Mouse (Mus musculus) splenic B cell, adult 2 months (primary cell): ENCODE measurements around the gene Gm47955.
A peak's percentile ranks its signal among the peaks of the same experiment; 100 is the strongest.
"Not testable (repeated sequence)": the region's sequence is repeated elsewhere in the genome, so short reads cannot be mapped to it uniquely, and the experiment has no call there.

Experiments used
- DNase-seq: peaks from one replicate; pipeline ENCODE4 v3.0.0-alpha.2; 2011; ENCODE audit warnings: low read depth, low spot score
- H3K27me3 ChIP-seq: 2 replicates; pipeline ENCODE4 v1.6.1; 2012; ENCODE audit warnings: mild to moderate bottlenecking, low read length, moderate library complexity, mixed read lengths; ENCODE audit not compliant: control insufficient read depth, poor library complexity, insufficient read depth, severe bottlenecking
- H3K36me3 ChIP-seq: 2 replicates; pipeline ENCODE4 v1.6.1; 2012; ENCODE audit warnings: mild to moderate bottlenecking, low read length, moderate library complexity, mixed read lengths; ENCODE audit not compliant: control insufficient read depth, poor library complexity, insufficient read depth, severe bottlenecking

Gm47955 gene

DNA sequence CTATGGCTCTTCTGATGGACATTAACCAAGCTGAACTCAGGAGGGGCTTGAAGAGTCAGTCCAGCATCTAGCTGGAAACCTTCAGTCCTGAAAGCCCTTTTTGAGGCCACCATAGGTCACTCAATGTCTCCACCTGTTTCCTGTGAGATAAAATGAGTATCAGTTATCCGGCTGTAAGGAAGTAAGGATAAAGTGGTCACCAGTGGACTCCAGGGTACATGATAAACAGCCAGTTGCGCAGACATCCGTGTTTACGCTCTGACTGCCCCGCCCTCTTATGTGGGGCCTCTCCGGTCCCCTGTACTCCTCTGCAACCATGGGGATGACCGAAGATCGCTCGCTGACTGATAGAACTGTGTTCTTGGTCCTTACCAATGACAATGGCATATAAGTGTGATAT is 14.3 kb downstream of the Gm47955 start:
- Histone ChIP-seq H3K27me3 (no peaks in the 10 kb centered on the region), H3K36me3 (no peaks in the 10 kb centered on the region)
- no peak for DNase-seq

DNA sequence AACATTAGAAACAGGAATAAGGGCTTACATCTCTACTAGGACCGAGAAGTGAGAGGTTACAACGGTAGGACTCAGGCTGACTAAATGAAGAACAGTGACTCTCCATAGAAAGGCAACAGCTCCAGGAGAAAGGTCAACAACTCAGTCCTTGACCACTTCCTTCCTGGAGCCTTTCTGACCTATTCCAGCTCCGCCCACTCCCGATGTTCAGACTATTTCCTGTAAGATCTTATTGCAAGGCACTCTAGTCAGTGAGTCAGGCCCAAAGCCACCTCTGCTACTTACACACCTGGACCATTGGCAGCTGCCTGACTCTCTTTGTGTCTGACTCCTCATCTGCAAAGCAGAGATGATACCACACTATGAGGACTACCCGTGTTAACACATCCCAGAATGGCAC is 15.7 kb downstream of the Gm47955 start:
- no peaks in the 10 kb centered on the region for H3K36me3 ChIP-seq
- no peaks in the 10 kb centered on the region for H3K27me3 ChIP-seq
- DNase-seq: no peak

DNA sequence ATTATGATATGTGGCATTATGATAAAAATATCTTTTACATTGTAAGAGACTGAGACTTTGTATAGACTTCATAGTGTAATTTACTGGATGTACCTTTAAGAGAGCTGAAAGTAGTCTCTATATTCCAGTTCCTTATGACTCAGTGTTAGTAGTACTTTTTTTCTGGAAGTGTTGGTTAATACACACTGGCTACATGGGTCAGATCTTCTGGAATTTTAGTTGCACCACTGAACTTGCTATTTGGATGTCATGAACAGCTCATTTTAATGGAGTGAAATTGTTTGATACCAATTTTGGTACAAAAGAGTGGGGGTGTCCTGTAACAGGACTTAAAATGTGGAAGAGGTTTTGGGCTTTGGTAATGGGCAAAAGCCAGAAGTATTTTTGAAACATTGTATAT is 17.8 kb downstream of the Gm47955 start:
- DNase-seq: no peak
- Histone ChIP-seq H3K27me3 (no peaks in the 10 kb centered on the region; the same call in 1 of the 2 replicates), H3K36me3 (no peaks in the 10 kb centered on the region)

DNA sequence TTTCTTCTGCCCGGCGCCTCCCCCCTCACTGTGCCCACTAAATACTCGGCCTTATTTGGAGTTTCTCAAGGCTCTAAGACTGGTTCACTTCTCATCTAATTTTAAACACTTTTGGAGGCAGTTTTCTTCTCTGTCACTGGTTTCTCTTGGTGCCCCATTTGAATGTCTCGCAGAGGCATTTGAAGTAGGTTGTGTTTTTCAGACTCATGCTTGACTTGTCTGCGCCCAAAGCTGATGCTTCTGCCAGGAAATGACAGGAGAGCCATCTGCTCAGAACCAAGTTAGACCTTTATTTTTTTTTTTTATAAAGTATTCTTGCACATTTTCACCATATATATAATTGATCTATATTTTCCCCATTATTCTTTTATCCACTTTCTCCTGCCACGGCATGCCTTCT is 26.7 kb downstream of the Gm47955 start:
- Histone ChIP-seq H3K27me3 (no peaks in the 10 kb centered on the region; the same call in 1 of the 2 replicates), H3K36me3 (no peaks in the 10 kb centered on the region)
- DNase-seq: no peak

DNA sequence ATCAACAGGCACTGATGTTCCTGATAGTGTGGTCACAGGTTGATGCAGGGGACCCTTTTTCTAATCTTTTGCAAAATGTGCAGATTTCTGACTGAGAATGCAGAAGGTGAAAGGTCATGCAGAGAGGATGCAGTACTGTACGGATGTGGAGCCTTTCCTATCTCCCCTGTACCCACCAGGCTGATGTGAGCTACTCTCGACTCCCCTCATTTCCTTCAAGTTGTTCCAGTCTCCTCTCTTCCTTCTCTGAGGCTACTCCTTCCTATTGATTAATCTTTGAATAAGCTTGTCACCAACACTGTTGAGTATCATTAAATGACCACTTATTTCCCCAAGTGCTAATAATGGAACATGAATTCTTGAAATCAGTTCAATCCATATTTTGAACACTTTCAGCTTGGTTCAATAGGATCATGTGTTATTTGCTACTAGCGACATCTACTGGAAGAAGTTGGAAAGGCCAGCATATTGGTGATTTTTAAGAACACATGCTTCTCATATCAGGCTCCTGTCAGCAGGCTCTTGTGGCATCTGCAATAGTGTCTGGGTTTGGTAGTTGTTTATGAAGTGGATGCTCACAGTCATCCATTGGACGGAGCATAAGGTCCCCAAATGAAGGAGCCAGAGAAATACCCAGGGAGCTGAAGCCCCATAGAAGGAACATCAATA is 27.6 kb downstream of the Gm47955 start:
- H3K36me3 ChIP-seq: no peaks in the 10 kb centered on the region
- peak; percentile 67 for DNase-seq
- H3K27me3 ChIP-seq: no peaks in the 10 kb centered on the region

DNA sequence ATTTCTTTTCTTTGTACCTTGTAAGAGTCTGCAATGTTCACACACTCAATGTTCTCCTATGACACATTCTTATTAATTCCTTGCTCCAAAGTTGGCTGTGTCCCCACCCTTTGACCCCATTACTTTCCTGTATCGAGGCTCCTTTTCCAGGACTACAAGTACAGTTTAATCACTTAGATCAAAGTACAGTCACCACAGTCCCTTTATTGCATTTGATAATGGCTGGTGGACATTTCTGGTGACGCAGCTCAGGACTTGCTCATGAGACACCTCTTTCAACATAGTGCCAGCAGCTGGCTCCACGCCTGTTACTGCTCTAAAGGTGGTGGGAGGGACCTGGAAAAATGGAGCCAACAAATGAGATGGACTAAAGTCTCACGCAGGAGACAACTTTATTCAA is 31.0 kb downstream of the Gm47955 start:
- DNase-seq: no peak
- Histone ChIP-seq H3K36me3 (no peaks in the 10 kb centered on the region), H3K27me3 (no peaks in the 10 kb centered on the region)

DNA sequence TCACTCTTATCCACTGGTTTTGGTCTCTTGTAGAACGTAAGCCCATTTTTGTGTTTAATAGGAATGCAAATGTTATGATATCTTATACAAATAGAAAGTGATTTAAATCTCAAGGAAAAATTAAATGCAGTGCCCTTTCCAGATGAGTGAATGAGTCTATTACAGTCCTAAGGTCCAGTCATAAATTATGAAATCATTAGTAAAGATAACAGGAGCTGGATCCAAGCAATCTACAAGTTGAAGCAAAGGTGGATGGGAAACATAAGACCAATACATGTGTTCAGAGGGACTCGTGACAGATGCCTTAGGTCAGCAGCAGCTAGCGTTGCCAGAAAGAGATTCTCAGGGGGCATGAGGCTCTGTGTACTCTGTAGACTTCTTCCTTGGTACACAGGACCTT is 31.5 kb downstream of the Gm47955 start:
- Histone ChIP-seq H3K36me3 (no peaks in the 10 kb centered on the region), H3K27me3 (no peaks in the 10 kb centered on the region)
- DNase-seq: no peak

DNA sequence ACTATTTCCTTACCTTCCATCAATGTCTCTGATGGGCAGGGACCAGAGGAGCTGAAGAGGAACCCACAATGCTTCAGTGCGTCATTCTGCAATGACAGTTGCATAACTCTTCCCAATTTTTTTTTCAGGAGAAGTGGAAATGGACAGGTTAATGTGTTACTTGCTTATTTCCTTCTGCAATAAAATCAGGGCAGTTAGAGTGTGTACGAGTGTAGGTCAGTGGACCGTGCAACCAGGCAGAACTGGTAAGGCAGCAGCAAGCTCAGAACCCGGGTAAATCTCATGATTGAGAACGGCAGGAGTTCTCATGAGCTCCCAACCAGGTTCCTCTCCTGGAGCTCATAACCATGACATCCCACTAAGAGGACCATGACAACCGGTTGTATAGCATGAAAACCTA is 32.0 kb downstream of the Gm47955 start:
- H3K27me3 ChIP-seq: no peaks in the 10 kb centered on the region
- H3K36me3 ChIP-seq: no peaks in the 10 kb centered on the region
- no peak for DNase-seq

DNA sequence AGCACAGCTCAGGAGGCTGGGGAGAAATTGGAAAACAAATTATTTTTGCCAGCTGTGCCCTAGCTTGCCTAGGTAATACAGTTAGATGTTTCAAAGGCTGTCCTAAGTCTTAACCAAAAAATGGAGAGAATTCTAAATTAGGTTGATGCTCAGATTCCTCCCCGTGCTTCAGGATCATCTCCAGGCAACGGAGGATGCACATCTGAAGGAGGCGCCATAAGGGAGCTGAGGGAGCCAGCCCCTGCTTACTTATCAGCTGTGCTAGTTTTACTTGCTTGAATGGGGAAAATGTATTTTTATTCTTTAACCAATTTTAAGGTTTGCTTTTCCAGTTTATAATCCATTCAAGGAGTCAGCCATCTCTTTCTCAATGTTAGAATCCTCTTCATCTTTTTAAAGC is 33.9 kb downstream of the Gm47955 start:
- no peaks in the 10 kb centered on the region for H3K27me3 ChIP-seq
- DNase-seq: no peak
- no peaks in the 10 kb centered on the region for H3K36me3 ChIP-seq

DNA sequence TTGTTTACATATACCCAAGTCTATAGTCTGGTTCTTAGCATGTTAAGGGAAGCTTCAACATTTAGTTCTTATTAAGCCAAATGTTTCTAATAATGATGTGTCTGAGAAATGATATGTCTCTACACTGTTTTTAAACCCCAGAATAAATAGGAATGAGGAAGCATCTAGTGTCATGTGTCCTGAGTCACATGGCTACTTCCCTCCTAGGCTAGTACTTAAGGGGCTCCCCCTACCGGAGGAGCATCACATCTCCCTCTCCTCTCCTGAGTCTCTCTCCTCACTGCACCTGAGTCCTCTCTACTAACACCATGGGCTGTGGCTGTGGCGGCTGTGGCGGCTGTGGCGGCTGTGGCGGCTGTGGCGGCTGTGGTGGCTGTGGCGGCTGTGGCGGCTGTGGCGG is 40.2 kb downstream of the Gm47955 start, which contains the start of gene Gm47959:
TSS of gene Gm47959 (plus strand) at position 243 of the 400 bp plus-strand sequence.
- not testable (repeated sequence) for H3K27me3 ChIP-seq, DNase-seq, H3K36me3 ChIP-seq

DNA sequence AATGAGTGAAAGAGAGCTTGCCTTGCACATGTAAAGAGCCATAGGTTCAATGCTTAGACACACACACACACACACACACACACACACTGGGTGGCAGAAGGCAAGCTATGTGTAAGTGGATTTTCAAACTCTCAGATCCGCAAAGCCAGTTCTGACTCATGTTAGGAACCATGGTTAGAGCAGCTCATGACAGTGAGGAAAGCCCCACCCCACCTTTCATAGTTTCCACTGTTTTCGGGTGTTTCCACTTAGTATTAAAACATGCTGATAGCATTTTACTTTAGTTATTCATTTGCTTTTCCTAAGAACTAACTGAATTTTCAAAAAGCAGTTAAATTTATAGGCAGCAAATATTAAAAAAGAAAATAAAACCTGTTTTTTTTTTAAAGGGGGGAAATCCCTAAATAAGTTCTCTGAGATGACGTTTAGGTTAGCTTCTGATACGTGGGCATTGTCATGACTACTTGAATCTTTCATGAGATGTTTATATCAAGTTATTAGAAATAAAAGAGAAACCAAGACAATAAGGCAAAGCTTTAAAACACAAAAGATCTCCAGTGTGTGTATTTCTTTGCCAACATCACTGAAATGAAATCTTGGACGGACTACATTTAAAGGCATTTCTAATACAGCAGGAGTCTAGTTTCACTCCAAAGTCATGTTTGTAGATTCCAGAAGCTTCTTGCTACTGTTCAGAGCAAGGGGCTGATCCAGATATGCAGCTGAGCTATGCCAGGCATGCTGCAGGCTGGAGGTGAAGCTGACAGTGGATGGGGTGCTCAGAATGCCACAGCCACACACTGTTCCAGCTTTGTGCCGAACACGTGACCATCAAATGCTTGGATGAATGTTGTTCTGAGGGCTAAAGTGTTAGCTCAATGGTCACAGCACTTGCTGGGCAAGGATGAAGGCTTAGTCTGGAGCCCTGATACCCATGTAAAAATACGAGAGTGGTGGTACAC is 46.4 kb downstream of the Gm47955 start:
- Histone ChIP-seq H3K36me3 (no peaks in the 10 kb centered on the region), H3K27me3 (no peaks in the 10 kb centered on the region)
- no peak for DNase-seq

DNA sequence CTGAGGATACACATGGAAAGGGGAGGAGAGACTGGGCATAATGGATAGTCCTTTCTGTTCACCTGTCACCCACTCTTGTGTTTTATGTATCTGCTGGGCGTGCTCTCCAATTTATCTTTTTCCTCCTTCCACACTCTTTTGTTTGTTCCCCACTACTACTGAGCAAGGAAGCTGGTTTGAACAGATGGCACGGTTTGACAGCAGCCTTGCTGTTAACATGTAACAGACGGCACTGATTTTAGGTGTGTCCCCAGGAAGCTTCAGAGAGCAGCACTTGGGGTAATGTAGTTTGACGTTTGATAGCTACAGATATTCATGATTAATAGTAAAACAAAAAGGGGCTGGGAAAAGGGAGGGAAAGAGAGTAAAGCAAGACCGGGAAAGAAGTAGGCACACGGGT is 47.4 kb downstream of the Gm47955 start:
- no peaks in the 10 kb centered on the region for H3K36me3 ChIP-seq
- no peaks in the 10 kb centered on the region for H3K27me3 ChIP-seq
- DNase-seq: no peak
